17 mouse cellular contexts compared by ENCODE assay signal in genomic region chr10:84712532-84712931, GRCm38 (mm10). TPM values are rescaled to one million over a fixed set of nuclear protein-coding genes. Genes with fewer than 3 reads are reported as not detected.
DNase-seq lines count a peak whose midpoint lies in the region; ATAC-seq and TF ChIP-seq lines count a peak whose summit lies in the region.
"Had no signal": no experiment of that assay in that cellular context is flagged by ENCODE, and none has a peak within 500 bp of the region (broad histone marks: within the 10 kb centered on the region; RNA-seq: fewer than 3 reads in every experiment).

No protein-coding gene starts in this region.

- DNase-seq in heart, postnatal 10 days = peak; percentile 23 to 35
- peak; percentile 61 for DNase-seq in Muller cell, postnatal 12 days (ENCODE audit: inconsistent ontology term)
- DNase-seq in brain, embryonic 14.5 days (ENCODE audit: low read depth) = peak; percentile 26
- DNase-seq in embryo, embryonic 11 days = no peak
- DNase-seq in frontal cortex, postnatal 36 days (ENCODE audit: low spot score in 2 of 2) = no peak
- DNase-seq: cerebellum, adult 9-11 months; layer of hippocampus, postnatal 36 days; liver, postnatal 0 days; right cerebral cortex, postnatal 4 days had no signal

- no peak for ATAC-seq in heart, embryonic 11.5 days (replicated peaks; ENCODE audit: insufficient number of reproducible peaks, low FRiP score, low TSS enrichment)
- no peak for ATAC-seq in kidney, embryonic 15.5 days (replicated peaks; ENCODE audit: low FRiP score)
- ATAC-seq: forebrain, embryonic 16.5 days; intestine, embryonic 15.5 days; liver, postnatal 0 days had no signal

- WGBS in heart, embryonic 11.5 days (ENCODE audit: insufficient replicate concordance) = 79% methylated on average over 6 of the region's 6 CpGs
- 83% methylated on average over 6 of the region's 6 CpGs for WGBS in kidney, embryonic 15.5 days

- H3K27me3 ChIP-seq in heart, embryonic 11.5 days (ENCODE audit: control insufficient read depth, insufficient read depth, low read length) = no peaks in the 10 kb centered on the region
- H3K27me3 ChIP-seq in kidney, embryonic 15.5 days = no peaks in the 10 kb centered on the region
- H3K27me3 ChIP-seq: CH12.LX; intestine, embryonic 15.5 days had no signal

- peaks cover 6% of the 10 kb centered on the region for H3K36me3 ChIP-seq in heart, embryonic 11.5 days (ENCODE audit: control insufficient read depth, insufficient read depth, low read length)
- H3K36me3 ChIP-seq in kidney, embryonic 15.5 days = peaks cover 40% of the 10 kb centered on the region
- H3K36me3 ChIP-seq: intestine, embryonic 15.5 days had no signal

- no peak overlapping the region for H3K4me2 ChIP-seq in heart, embryonic 11.5 days
- no peak overlapping the region for H3K4me2 ChIP-seq in kidney, embryonic 15.5 days
- H3K4me2 ChIP-seq: embryonic facial prominence, embryonic 13.5 days; intestine, embryonic 15.5 days; limb, embryonic 12.5 days had no signal

- no peak for TF ChIP-seq CTCF in brain, embryonic 14.5 days (IDR thresholded peaks at IDR 0.05; ENCODE audit: borderline replicate concordance, extremely low read depth, insufficient read depth, insufficient read length)

- intact Hi-C loops in heart, postnatal 10 days (cut with DNase I) = loop anchor here (5.0 kb wide), 1 partner anchor 205 kb away; the partner anchor contains the start of gene Ric8b

- no peak overlapping the region for H3K4me3 ChIP-seq in heart, embryonic 11.5 days (ENCODE audit: low read depth, low read length)
- no peak overlapping the region for H3K4me3 ChIP-seq in kidney, embryonic 15.5 days (replicated peaks)
- H3K4me3 ChIP-seq: embryonic facial prominence, embryonic 13.5 days; intestine, embryonic 15.5 days; limb, embryonic 12.5 days had no signal

- peaks cover 26% of the 10 kb centered on the region for H3K4me1 ChIP-seq in heart, embryonic 11.5 days (ENCODE audit: control insufficient read depth, insufficient read depth, low read length)
- H3K4me1 ChIP-seq in kidney, embryonic 15.5 days = peaks cover 31% of the 10 kb centered on the region
- H3K4me1 ChIP-seq: intestine, embryonic 15.5 days had no signal

- no peak overlapping the region for H3K27ac ChIP-seq in heart, embryonic 11.5 days (ENCODE audit: low read depth, low read length)
- peak overlapping the region; percentile 42; the same call in 1 of the 2 replicates for H3K27ac ChIP-seq in kidney, embryonic 15.5 days
- H3K27ac ChIP-seq: embryonic facial prominence, embryonic 13.5 days; intestine, embryonic 15.5 days; limb, embryonic 12.5 days had no signal

- no peaks in the 10 kb centered on the region for H3K9me3 ChIP-seq in heart, embryonic 11.5 days (replicated peaks; ENCODE audit: control insufficient read depth, low read length)
- no peaks in the 10 kb centered on the region for H3K9me3 ChIP-seq in kidney, embryonic 15.5 days (replicated peaks)
- H3K9me3 ChIP-seq: embryonic facial prominence, embryonic 13.5 days; intestine, embryonic 15.5 days; limb, embryonic 12.5 days had no signal

- no peak overlapping the region; the same call in 1 of the 2 replicates for H3K9ac ChIP-seq in heart, embryonic 11.5 days (ENCODE audit: low read depth, low read length)
- H3K9ac ChIP-seq in kidney, embryonic 15.5 days = no peak overlapping the region
- H3K9ac ChIP-seq: embryonic facial prominence, embryonic 13.5 days; intestine, embryonic 15.5 days; limb, embryonic 12.5 days; liver, postnatal 0 days had no signal

- TF ChIP-seq POLR2A in brain, embryonic 14.5 days (IDR thresholded peaks at IDR 0.05; ENCODE audit: borderline replicate concordance, extremely low read depth, insufficient read depth, insufficient read length, poor library complexity, severe bottlenecking) = no peak

RNA-seq across cellular contexts. Expression of gene Rfx4, which starts 43.3 kb away (rescaled TPM):
- under 1 TPM; 0.10 TPM for total RNA-seq in heart, postnatal 10 days (2021)
- not detected in 2 replicates for polyA plus RNA-seq in heart, embryonic 11.5 days (2014; fragmentation: Nextera tagmentation; extraction: Ambion mirVana)
- 20.4 and 27.9 TPM in 2 replicates for polyA plus RNA-seq in brain, embryonic 14.5 days (2012; rRNA removed)
- 0.14 and 0.17 TPM in 2 replicates for polyA plus RNA-seq in kidney, embryonic 15.5 days (2015; fragmentation: Nextera tagmentation; extraction: Ambion mirVana)
- polyA plus RNA-seq: intestine, embryonic 15.5 days; liver, postnatal 0 days; stomach, embryonic 16.5 days had no signal

Comparison
In these comparisons a context has a peak if more than half of its experiments do, and no peak if none do; other contexts are left out.
1. DNase-seq: peak in heart, postnatal 10 days (2 of 2), Muller cell, postnatal 12 days (single experiment) and brain, embryonic 14.5 days (single experiment); none in embryo, embryonic 11 days (single experiment) and frontal cortex, postnatal 36 days (0 of 2).
2. RNA of gene Rfx4, which starts 43.3 kb away (polyA plus RNA-seq): 20.4 to 27.9 TPM in brain, embryonic 14.5 days; 0.14 to 0.17 TPM in kidney, embryonic 15.5 days and not detected in heart, embryonic 11.5 days; every median in the first group is over 10 times any median in the second.